Mouse (Mus musculus): Measurements from ENCODE around the gene Pafah1b3.

- TF ChIP-seq CTCF (IDR thresholded peaks at IDR 0.05; ENCODE audit: low read depth, low read length) (no peak), GATA1 (IDR thresholded peaks at IDR 0.05; ENCODE audit: borderline replicate concordance, low read length) (no peak), TAL1 (conservative IDR thresholded peaks at IDR 0.05; ENCODE audit: low read depth, low read length) (no peak), GATA2 (IDR thresholded peaks at IDR 0.05; ENCODE audit: borderline replicate concordance, low read depth, low read length) (no peak)
Measured at GRCm38 (mm10) chr7:25283637-25284036, 14.1 kb downstream of the Pafah1b3 start.

Data from G1E (cell line).